Mouse (Mus musculus): ENCODE results near the gene Lgi4. TPM values are rescaled to one million over a fixed set of nuclear protein-coding genes. Genes with fewer than 3 reads are reported as not detected.

Gene Lgi4
- 1 to 10 TPM; 6.8 to 6.9 TPM for total RNA-seq (2021)
- long read RNA-seq, experiment 1, full-length matches to known transcripts, result 1 of 5 reads
- long read RNA-seq, experiment 1, partial matches to known transcripts, result 1 of 5 reads
- long read RNA-seq, experiment 1, other reads (novel, unspliced or antisense), result 3 of 5 reads
- long read RNA-seq, experiment 2, full-length matches to known transcripts, result 6 of 12 reads
- long read RNA-seq, experiment 2, partial matches to known transcripts, result 5 of 12 reads
- long read RNA-seq, experiment 2, other reads (novel, unspliced or antisense), result 1 of 12 reads

- DNase-seq (ENCODE audit: low spot score in 2 of 2), result peak; percentile 74 to 81
These were observed at the start of gene Lgi4 for GRCm38 (mm10) chr7:31059108-31059507. Gene Lgi4, plus strand, starts transcription at chr7:31059342.

- no peak for DNase-seq (ENCODE audit: low spot score in 2 of 2)
These were observed 46.2 kb upstream of the Lgi4 start for GRCm38 (mm10) chr7:31012971-31013370.

- no peak for DNase-seq (ENCODE audit: low spot score in 2 of 2)
These were observed 41.8 kb upstream of the Lgi4 start for GRCm38 (mm10) chr7:31017104-31017901.

- no peak for DNase-seq (ENCODE audit: low spot score in 2 of 2)
These were observed 30.5 kb upstream of the Lgi4 start for GRCm38 (mm10) chr7:31028609-31029008.

- DNase-seq (ENCODE audit: low spot score in 2 of 2), result no peak
These were observed 28.4 kb upstream of the Lgi4 start for GRCm38 (mm10) chr7:31030717-31031116.

GRCm38 (mm10) chr7:31031731-31032130 lies 27.4 kb upstream of the Lgi4 start:
- DNase-seq (ENCODE audit: low spot score in 2 of 2), result no peak

- DNase-seq (ENCODE audit: low spot score in 2 of 2), result no peak
These were observed 25.6 kb upstream of the Lgi4 start for GRCm38 (mm10) chr7:31033409-31034165.

GRCm38 (mm10) chr7:31034789-31035188 lies 24.4 kb upstream of the Lgi4 start:
- no peak for DNase-seq (ENCODE audit: low spot score in 2 of 2)

- DNase-seq (ENCODE audit: low spot score in 2 of 2), result no peak
These were observed 23.9 kb upstream of the Lgi4 start for GRCm38 (mm10) chr7:31035291-31035690.

- DNase-seq (ENCODE audit: low spot score in 2 of 2), result no peak
These were observed 22.2 kb upstream of the Lgi4 start for GRCm38 (mm10) chr7:31036917-31037316.

GRCm38 (mm10) chr7:31037675-31038074 lies 21.5 kb upstream of the Lgi4 start:
- DNase-seq (ENCODE audit: low spot score in 2 of 2), result no peak

- no peak for DNase-seq (ENCODE audit: low spot score in 2 of 2)
These were observed 20.1 kb upstream of the Lgi4 start for GRCm38 (mm10) chr7:31039011-31039410.

GRCm38 (mm10) chr7:31040281-31041022 lies 18.7 kb upstream of the Lgi4 start:
- no peak for DNase-seq (ENCODE audit: low spot score in 2 of 2)

- no peak for DNase-seq (ENCODE audit: low spot score in 2 of 2)
These were observed 18.1 kb upstream of the Lgi4 start for GRCm38 (mm10) chr7:31041023-31041407.

- DNase-seq (ENCODE audit: low spot score in 2 of 2), result no peak
These were observed 17.4 kb upstream of the Lgi4 start for GRCm38 (mm10) chr7:31041662-31042315.

- DNase-seq (ENCODE audit: low spot score in 2 of 2), result no peak
These were observed 16.7 kb upstream of the Lgi4 start, which contains the start of gene Fxyd5 for GRCm38 (mm10) chr7:31042431-31042910. Gene Fxyd5, minus strand, starts transcription at chr7:31042481.

- DNase-seq (ENCODE audit: low spot score in 2 of 2), result no peak
These were observed 9.9 kb upstream of the Lgi4 start for GRCm38 (mm10) chr7:31049135-31049845.

GRCm38 (mm10) chr7:31049846-31050281 lies 9.3 kb upstream of the Lgi4 start:
- DNase-seq (ENCODE audit: low spot score in 2 of 2), result no peak

GRCm38 (mm10) chr7:31050487-31050886 lies 8.7 kb upstream of the Lgi4 start:
- no peak for DNase-seq (ENCODE audit: low spot score in 2 of 2)

GRCm38 (mm10) chr7:31050921-31051320 lies 8.2 kb upstream of the Lgi4 start:
- DNase-seq (ENCODE audit: low spot score in 2 of 2), result no peak
